Mouse (Mus musculus) lung, adult 2 months (tissue): ENCODE measurements at regions not wholly inside any gene's neighbourhood (a gene's known extent, or its start where the extent isn't known, plus 50 kb on each side); places are given as distances from the start of the nearest gene placed in this dataset.
A peak's percentile ranks its signal among the peaks of the same experiment; 100 is the strongest.

Source experiments
- DNase-seq: peaks from one replicate; pipeline ENCODE4 v3.0.0; 2022
- H3K4me1 ChIP-seq: fragments of 200-500 bp; 2 replicates; pipeline ENCODE4 v1.6.1; 2011; ENCODE audit warnings: low read length; ENCODE audit not compliant: control insufficient read depth, insufficient read depth
- H3K4me3 ChIP-seq: fragments of 200-500 bp; replicated peaks from 2 replicates; pipeline ENCODE3; 2011; ENCODE audit warnings: low read depth, mild to moderate bottlenecking, control low read depth, low read length; ENCODE audit errors: extremely low read depth
- CTCF ChIP-seq: fragments of 200-500 bp; IDR thresholded peaks from 2 replicates; pipeline ENCODE4 v1.5.1; 2011; ENCODE audit warnings: mild to moderate bottlenecking, low read length, control low read depth; ENCODE audit not compliant: insufficient read depth
- POLR2A ChIP-seq: fragments of 200-500 bp; IDR thresholded peaks from 2 replicates; pipeline ENCODE4 v1.6.1; 2011; ENCODE audit warnings: low read depth, mild to moderate bottlenecking, control low read depth, low read length, borderline replicate concordance; ENCODE audit errors: extremely low read depth
- WGBS: fragments of 180-500 bp; shearing (Covaris S2); methylation state at CpG from one replicate; pipeline ENCODE4 v1.1.7; 2018; 5-methylcytosine and 5-hydroxymethylcytosine counted together

DNA sequence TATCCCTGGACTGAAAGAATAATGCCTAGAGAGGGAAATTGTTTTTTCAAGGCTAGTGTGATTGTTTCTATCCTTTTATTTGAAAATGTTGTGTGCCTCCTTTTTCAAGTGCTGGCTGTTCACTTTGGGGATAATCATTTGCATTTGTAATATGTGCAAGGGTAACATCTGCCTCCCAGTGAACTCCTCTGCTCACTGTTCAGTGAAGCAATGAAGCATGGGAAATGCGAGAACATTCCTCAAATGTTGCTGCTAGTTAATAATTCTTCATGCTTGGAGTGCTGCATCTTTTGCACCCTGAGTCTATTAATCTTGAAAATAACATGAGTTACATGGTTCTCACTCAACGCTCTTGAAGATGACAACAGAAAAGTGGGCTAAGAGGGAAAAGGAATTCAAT, 310.6 kb downstream of the Serpinb8 start:
- TF ChIP-seq POLR2A (no peak), CTCF (no peak)
- Histone ChIP-seq H3K4me1 (no peaks in the 10 kb centered on the region), H3K4me3 (no peak overlapping the region)
- DNase-seq: no peak
- WGBS: 69% methylated on average over 2 of the region's 2 CpGs

- 61% methylated on average over 1 of the region's 1 CpGs for WGBS
- H3K4me3 ChIP-seq: no peak overlapping the region
- no peak for DNase-seq
- H3K4me1 ChIP-seq: no peaks in the 10 kb centered on the region
- TF ChIP-seq POLR2A (no peak), CTCF (no peak)
These were observed 311.1 kb downstream of the Serpinb8 start for GRCm38 (mm10) chr1:107900913-107901312.

DNA sequence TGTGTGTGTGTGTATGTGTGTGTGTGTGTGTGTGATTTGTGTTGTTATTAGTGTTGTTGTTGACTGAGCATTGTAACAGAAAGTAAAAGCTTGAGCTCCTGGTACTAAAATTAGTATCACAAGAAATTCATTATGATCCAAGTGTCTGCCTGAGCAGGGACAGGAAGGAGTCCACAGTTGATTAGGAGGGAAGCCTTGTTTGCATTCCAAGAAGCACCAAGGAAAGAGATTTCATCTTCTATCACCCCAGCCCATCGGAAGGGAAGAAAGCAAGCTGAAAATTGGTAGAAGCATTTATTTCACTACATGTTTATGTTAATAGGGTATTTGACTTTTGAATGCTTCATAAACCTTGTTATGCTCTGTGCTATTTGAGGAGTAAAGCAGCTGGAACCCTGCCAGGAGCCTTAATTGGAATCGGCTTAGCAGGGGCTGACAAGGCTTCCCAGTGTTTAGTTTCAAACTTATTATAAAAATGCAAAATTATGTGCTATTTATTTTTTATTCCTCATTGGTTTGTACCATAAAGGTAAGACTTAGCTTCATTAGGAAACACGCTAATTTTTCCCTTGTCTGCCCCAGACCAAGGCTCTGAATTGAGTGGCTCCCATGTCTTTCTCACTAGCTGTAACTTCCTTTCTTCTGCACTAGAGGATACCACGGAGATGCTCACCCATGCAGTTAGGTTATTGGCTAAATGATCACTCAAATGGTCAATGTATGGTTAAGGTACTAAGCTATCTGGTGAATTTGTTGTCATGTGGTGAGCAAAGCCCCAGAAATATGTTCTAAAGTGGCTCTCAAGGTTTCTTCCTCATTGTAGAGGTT, 318.6 kb downstream of the Serpinb8 start:
- 54% methylated on average over 4 of the region's 4 CpGs for WGBS
- TF ChIP-seq CTCF (no peak), POLR2A (no peak)
- DNase-seq: no peak
- no peaks in the 10 kb centered on the region for H3K4me1 ChIP-seq
- H3K4me3 ChIP-seq: no peak overlapping the region

DNA sequence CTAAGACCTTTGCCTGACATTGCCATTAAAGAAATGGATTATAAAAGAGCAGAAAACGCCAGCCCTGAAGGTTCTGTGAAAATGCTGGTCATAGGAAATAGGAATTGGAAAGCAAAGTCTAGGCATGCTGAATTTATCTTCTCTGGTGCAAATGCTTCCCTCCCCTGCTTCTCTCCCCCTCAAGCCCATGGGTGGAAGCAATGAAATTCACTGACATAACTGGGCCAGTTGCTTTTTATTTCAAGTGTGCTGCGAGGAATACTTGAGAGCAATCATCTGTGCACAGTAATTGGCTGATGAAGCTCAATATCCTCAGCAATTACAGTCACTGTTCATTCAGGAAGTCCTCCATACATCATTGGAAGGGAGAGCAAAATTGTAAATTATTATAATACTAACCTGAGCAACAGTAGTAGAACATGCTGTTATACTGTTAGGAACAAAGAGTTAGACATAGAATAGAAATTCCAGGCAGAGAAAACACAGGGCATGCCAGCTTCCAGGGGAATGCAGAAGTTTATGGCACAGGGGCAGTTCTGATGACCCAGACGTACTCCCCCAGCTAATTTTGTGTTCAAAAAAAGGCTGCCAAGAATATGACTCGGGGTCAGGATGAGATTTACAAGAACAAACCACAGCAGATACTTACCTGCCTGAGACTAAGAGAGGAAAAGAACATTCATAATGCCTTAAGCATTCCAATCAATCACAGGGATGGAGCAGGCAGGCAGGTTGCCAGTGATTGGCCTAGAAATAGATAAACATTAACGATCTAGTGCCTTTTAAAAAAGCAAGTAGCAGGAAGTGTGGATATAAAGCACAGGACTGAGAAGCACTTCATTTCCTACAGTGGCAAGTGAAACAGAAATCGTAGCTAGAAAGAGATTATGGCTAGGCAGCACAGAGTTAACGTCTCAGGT, 325.1 kb downstream of the Serpinb8 start:
- 21% methylated on average over 7 of the region's 7 CpGs for WGBS
- H3K4me3 ChIP-seq: no peak overlapping the region
- TF ChIP-seq POLR2A (no peak), CTCF (no peak)
- DNase-seq: no peak
- H3K4me1 ChIP-seq: no peaks in the 10 kb centered on the region

GRCm38 (mm10) chr1:107917037-107917436, 327.2 kb downstream of the Serpinb8 start:
- H3K4me3 ChIP-seq: no peak overlapping the region
- no peak for DNase-seq
- WGBS: 38% methylated on average over 5 of the region's 5 CpGs
- TF ChIP-seq POLR2A (no peak), CTCF (no peak)
- no peaks in the 10 kb centered on the region for H3K4me1 ChIP-seq

GRCm38 (mm10) chr1:107941601-107942270, 351.9 kb downstream of the Serpinb8 start:
- no peak for TF ChIP-seq CTCF
- no peak for TF ChIP-seq POLR2A
- 60% methylated on average over 5 of the region's 5 CpGs for WGBS
- peak; percentile 8 for DNase-seq
- no peak overlapping the region for H3K4me3 ChIP-seq
- H3K4me1 ChIP-seq: no peaks in the 10 kb centered on the region

GRCm38 (mm10) chr1:107946204-107946939, 356.6 kb downstream of the Serpinb8 start:
- no peak overlapping the region for H3K4me3 ChIP-seq
- no peak for TF ChIP-seq CTCF
- TF ChIP-seq POLR2A: no peak
- DNase-seq: no peak
- WGBS: 74% methylated on average over 1 of the region's 1 CpGs
- H3K4me1 ChIP-seq: no peaks in the 10 kb centered on the region

DNA sequence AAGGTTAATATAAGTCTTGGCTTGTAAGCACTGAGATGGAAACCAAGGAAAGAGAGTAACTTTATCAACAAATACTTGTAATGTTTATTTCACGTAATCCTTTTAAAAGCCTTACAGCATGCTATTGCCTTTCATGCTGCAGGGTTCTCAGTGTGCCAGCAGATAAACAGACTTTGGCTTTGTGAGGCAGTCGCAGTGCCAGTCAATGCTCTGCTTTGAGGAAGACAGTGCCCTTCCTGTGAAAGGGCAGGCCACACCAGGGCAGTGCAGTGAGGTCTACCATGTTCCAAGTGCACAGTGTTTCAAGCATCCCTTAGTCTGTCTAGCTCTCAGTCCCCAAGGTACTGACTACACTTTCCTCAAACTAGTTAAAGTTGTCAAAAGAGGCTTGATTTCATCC, 360.6 kb downstream of the Serpinb8 start:
- Histone ChIP-seq H3K4me3 (no peak overlapping the region), H3K4me1 (no peaks in the 10 kb centered on the region)
- TF ChIP-seq POLR2A (no peak), CTCF (no peak)
- 38% methylated on average over 2 of the region's 2 CpGs for WGBS
- DNase-seq: no peak

- DNase-seq: no peak
- H3K4me1 ChIP-seq: no peaks in the 10 kb centered on the region
- no peak overlapping the region for H3K4me3 ChIP-seq
- TF ChIP-seq CTCF (no peak), POLR2A (no peak)
These were observed 371.2 kb downstream of the Serpinb8 start for GRCm38 (mm10) chr1:107961009-107961408.

- no peak for DNase-seq
- no peak for TF ChIP-seq CTCF
- no peaks in the 10 kb centered on the region for H3K4me1 ChIP-seq
- no peak overlapping the region for H3K4me3 ChIP-seq
- WGBS: 39% methylated on average over 8 of the region's 8 CpGs
These were observed 386.0 kb downstream of the Serpinb8 start for GRCm38 (mm10) chr1:107975626-107976335.
